Mouse (Mus musculus) small intestine, adult 2 months (tissue): ENCODE measurements around the gene Plbd1.

ENCODE experiments used
- CTCF ChIP-seq: fragments of 200-500 bp; IDR thresholded peaks from 2 replicates; pipeline ENCODE4 v1.5.1; 2012; ENCODE audit warnings: low read depth, mild to moderate bottlenecking, control low read depth, inconsistent platforms, low read length, moderate library complexity, mixed read lengths; ENCODE audit not compliant: insufficient replicate concordance, insufficient read length; ENCODE audit errors: extremely low read depth
- POLR2A ChIP-seq: fragments of 200-500 bp; IDR thresholded peaks from 2 replicates; pipeline ENCODE4 v1.6.1; 2012; ENCODE audit warnings: low read depth, mild to moderate bottlenecking, control low read depth, inconsistent platforms, low read length, moderate library complexity

- TF ChIP-seq POLR2A (no peak), CTCF (no peak)
Measured at GRCm38 (mm10) chr6:136653331-136653730, 8.4 kb downstream of the Plbd1 start.
